Mouse (Mus musculus) brain, embryonic 18.5 days (tissue): ENCODE results near the gene Pitx1.

Experiments used
- DNase-seq: peaks from one replicate; pipeline ENCODE4 v3.0.0-alpha.2; 2012; ENCODE audit warnings: low read depth, low spot score

Pitx1 gene

DNA sequence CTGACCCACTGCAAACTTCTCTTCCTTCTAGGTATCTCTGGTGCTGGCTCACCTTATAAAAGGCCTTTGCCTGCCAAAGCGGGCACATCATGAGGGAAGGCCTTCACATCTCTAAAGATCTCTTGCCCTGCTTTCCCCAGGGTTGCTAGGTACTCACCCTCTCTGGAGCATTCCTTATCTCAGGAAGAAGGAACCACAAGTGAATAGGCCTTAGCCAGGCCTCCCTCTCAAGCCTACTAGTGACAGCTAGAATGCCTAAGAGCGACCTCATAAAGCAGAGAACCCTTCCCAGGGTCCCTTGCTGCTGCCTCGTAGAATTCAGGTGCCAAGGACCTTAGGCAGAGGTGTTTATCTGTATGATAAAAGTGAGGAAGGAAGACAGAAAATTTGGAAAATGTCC is 51.7 kb downstream of the Pitx1 start, which contains the start of gene Catsper3:
Catsper3 (plus strand) TSS at position 301 of the 400 bp plus-strand sequence.
- DNase-seq: no peak

DNA sequence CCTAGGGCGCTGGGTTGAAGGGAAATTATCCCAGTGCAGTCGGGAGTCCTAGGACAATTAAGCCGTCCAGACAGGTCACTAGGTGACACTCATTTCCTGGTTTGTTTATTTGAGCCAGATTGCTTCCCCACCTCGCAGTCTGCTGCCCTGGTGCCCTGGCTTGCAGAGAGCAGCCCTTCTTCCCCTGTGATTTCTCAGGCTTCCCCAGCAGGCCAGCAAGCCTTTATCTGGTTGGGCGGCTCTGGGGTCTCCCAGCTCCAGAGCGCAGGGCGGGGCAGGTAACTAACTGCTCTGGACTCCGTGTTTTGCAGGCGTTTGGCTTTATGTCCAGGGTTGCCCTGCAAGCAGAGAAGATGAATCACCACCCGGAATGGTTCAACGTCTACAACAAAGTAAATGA is 60.9 kb downstream of the Pitx1 start:
- no peak for DNase-seq
